Mouse (Mus musculus) stomach, postnatal 0 days (tissue): ENCODE results near the gene Rps6kc1.

Experiments used
- CTCF ChIP-seq: IDR thresholded peaks from 2 replicates; pipeline ENCODE4 v1.5.1; 2016; ENCODE audit warnings: antibody characterized with exemption, low read depth, mild to moderate bottlenecking, moderate library complexity
- EP300 ChIP-seq: optimal IDR thresholded peaks from 2 replicates; pipeline ENCODE3; 2016; ENCODE audit warnings: antibody characterized with exemption

DNA sequence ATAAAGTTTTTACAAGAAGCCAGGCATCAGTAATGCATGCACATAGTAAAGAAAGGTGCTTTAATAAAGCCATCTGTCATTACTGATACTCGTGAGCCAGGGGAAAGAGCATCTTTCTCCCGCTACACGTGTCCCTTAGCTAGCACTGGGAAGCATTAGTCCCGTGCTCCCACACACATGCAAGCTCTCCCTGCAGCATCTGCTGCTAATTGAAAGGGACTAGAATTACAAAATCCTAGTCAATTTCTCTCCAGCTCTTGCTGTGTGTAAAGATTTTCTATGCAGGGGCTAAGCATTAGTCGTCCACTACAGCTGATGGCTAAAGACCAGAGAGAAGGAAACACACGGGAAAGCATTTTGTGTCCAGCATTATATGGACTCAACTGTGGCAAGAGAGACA, 120.8 kb downstream of the Rps6kc1 start:
- TF ChIP-seq CTCF: no peak
- TF ChIP-seq EP300: no peak
